Mouse (Mus musculus): Measurements from ENCODE around the gene Col26a1. TPM values are rescaled to one million over a fixed set of nuclear protein-coding genes. Genes with fewer than 3 reads are reported as not detected.

Gene Col26a1
- polyA plus RNA-seq, 1 experiment from 2014 or later, result 145 TPM

- WGBS, result 4% methylated on average over 39 of the region's 39 CpGs
- H3K4me2 ChIP-seq, result peak overlapping the region; percentile 76
- peaks cover 30% of the 10 kb centered on the region for H3K36me3 ChIP-seq
- H3K9me3 ChIP-seq, result no peaks in the 10 kb centered on the region
- H3K4me3 ChIP-seq (replicated peaks), result peak overlapping the region; percentile 92
- peak; percentile 44; the same call in 1 of the 2 replicates for ATAC-seq (ENCODE audit: insufficient number of reproducible peaks, insufficient read depth, low FRiP score, low TSS enrichment, low read depth)
- H3K27ac ChIP-seq, result peak overlapping the region; percentile 90
- H3K4me1 ChIP-seq (replicated peaks), result peaks cover 20% of the 10 kb centered on the region
- H3K9ac ChIP-seq (replicated peaks), result peak overlapping the region; percentile 92
- H3K27me3 ChIP-seq, result no peaks in the 10 kb centered on the region; the same call in 1 of the 2 replicates
Measured at GRCm38 (mm10) chr5:136881380-136882009, 1.5 kb downstream of the Col26a1 start.

- WGBS, result 89% methylated on average over 8 of the region's 8 CpGs
- Histone ChIP-seq H3K27me3 (no peaks in the 10 kb centered on the region; the same call in 1 of the 2 replicates), H3K36me3 (peaks cover 42% of the 10 kb centered on the region), H3K9ac (replicated peaks) (no peak overlapping the region), H3K4me3 (replicated peaks) (no peak overlapping the region), H3K4me1 (replicated peaks) (peaks cover 22% of the 10 kb centered on the region), H3K9me3 (no peaks in the 10 kb centered on the region), H3K27ac (no peak overlapping the region), H3K4me2 (no peak overlapping the region)
- no peak for ATAC-seq (ENCODE audit: insufficient number of reproducible peaks, insufficient read depth, low FRiP score, low TSS enrichment, low read depth)
Measured at GRCm38 (mm10) chr5:136880101-136880500, 2.9 kb downstream of the Col26a1 start.

- H3K4me1 ChIP-seq (replicated peaks), result peaks cover 26% of the 10 kb centered on the region
- H3K9me3 ChIP-seq, result no peaks in the 10 kb centered on the region
- H3K4me3 ChIP-seq (replicated peaks), result no peak overlapping the region
- WGBS, result 31% methylated on average over 10 of the region's 10 CpGs
- no peak for ATAC-seq (ENCODE audit: insufficient number of reproducible peaks, insufficient read depth, low FRiP score, low TSS enrichment, low read depth)
- peak overlapping the region; percentile 54; the same call in 1 of the 2 replicates for H3K27ac ChIP-seq
- no peak overlapping the region for H3K9ac ChIP-seq (replicated peaks)
- H3K36me3 ChIP-seq, result peaks cover 49% of the 10 kb centered on the region
- no peak overlapping the region for H3K4me2 ChIP-seq
- no peaks in the 10 kb centered on the region for H3K27me3 ChIP-seq
Measured at GRCm38 (mm10) chr5:136874271-136874670, 8.7 kb downstream of the Col26a1 start.

- peaks cover 40% of the 10 kb centered on the region for H3K4me1 ChIP-seq (replicated peaks)
- no peaks in the 10 kb centered on the region for H3K27me3 ChIP-seq
- no peak for ATAC-seq (ENCODE audit: insufficient number of reproducible peaks, insufficient read depth, low FRiP score, low TSS enrichment, low read depth)
- no peak overlapping the region for H3K9ac ChIP-seq (replicated peaks)
- 70% methylated on average over 8 of the region's 8 CpGs for WGBS
- H3K27ac ChIP-seq, result no peak overlapping the region
- peaks cover 43% of the 10 kb centered on the region for H3K36me3 ChIP-seq
- no peak overlapping the region for H3K4me2 ChIP-seq
- no peaks in the 10 kb centered on the region for H3K9me3 ChIP-seq
- no peak overlapping the region for H3K4me3 ChIP-seq (replicated peaks)
Measured at GRCm38 (mm10) chr5:136872417-136872816, 10.6 kb downstream of the Col26a1 start.

- Histone ChIP-seq H3K4me1 (replicated peaks) (peaks cover 42% of the 10 kb centered on the region), H3K4me3 (replicated peaks) (0 out of 2 replicates have a peak overlapping the region, but pooled peaks have one; percentile 6), H3K4me2 (peak overlapping the region; percentile 37), H3K9me3 (no peaks in the 10 kb centered on the region), H3K27me3 (no peaks in the 10 kb centered on the region), H3K9ac (replicated peaks) (no peak overlapping the region), H3K27ac (peak overlapping the region; percentile 90), H3K36me3 (peaks cover 22% of the 10 kb centered on the region)
- WGBS, result 34% methylated on average over 10 of the region's 10 CpGs
- peak; percentile 75 for ATAC-seq (ENCODE audit: insufficient number of reproducible peaks, insufficient read depth, low FRiP score, low TSS enrichment, low read depth)
Measured at GRCm38 (mm10) chr5:136869451-136870114, 13.4 kb downstream of the Col26a1 start.

GRCm38 (mm10) chr5:136867706-136868105 is 15.3 kb downstream of the Col26a1 start:
- no peaks in the 10 kb centered on the region for H3K9me3 ChIP-seq
- no peak for ATAC-seq (ENCODE audit: insufficient number of reproducible peaks, insufficient read depth, low FRiP score, low TSS enrichment, low read depth)
- peak overlapping the region; percentile 90 for H3K27ac ChIP-seq
- H3K36me3 ChIP-seq, result peaks cover 17% of the 10 kb centered on the region
- H3K4me3 ChIP-seq (replicated peaks), result no peak overlapping the region
- H3K4me2 ChIP-seq, result no peak overlapping the region
- 28% methylated on average over 5 of the region's 5 CpGs for WGBS
- H3K27me3 ChIP-seq, result no peaks in the 10 kb centered on the region
- H3K4me1 ChIP-seq (replicated peaks), result peaks cover 55% of the 10 kb centered on the region
- H3K9ac ChIP-seq (replicated peaks), result no peak overlapping the region

- Histone ChIP-seq H3K27me3 (no peaks in the 10 kb centered on the region), H3K9ac (replicated peaks) (peak overlapping the region; percentile 37; the same call in 1 of the 2 replicates), H3K36me3 (peaks cover 16% of the 10 kb centered on the region; the same call in 1 of the 2 replicates), H3K9me3 (no peaks in the 10 kb centered on the region; the same call in 1 of the 2 replicates), H3K4me1 (replicated peaks) (peaks cover 61% of the 10 kb centered on the region), H3K27ac (peak overlapping the region; percentile 99), H3K4me3 (replicated peaks) (0 out of 2 replicates have a peak overlapping the region, but pooled peaks have one; percentile 9), H3K4me2 (peak overlapping the region; percentile 48)
- WGBS, result 6% methylated on average over 14 of the region's 14 CpGs
- peak; percentile 74 for ATAC-seq (ENCODE audit: insufficient number of reproducible peaks, insufficient read depth, low FRiP score, low TSS enrichment, low read depth)
Measured at GRCm38 (mm10) chr5:136863961-136864674, 18.9 kb downstream of the Col26a1 start.

GRCm38 (mm10) chr5:136863276-136863675 is 19.7 kb downstream of the Col26a1 start:
- H3K27me3 ChIP-seq, result no peaks in the 10 kb centered on the region
- no peak overlapping the region for H3K9ac ChIP-seq (replicated peaks)
- WGBS, result 30% methylated on average over 9 of the region's 9 CpGs
- H3K9me3 ChIP-seq, result peaks cover 5% of the 10 kb centered on the region; the same call in 1 of the 2 replicates
- peak overlapping the region; percentile 48 for H3K4me2 ChIP-seq
- H3K4me3 ChIP-seq (replicated peaks), result no peak overlapping the region
- peak overlapping the region; percentile 99 for H3K27ac ChIP-seq
- no peak for ATAC-seq (ENCODE audit: insufficient number of reproducible peaks, insufficient read depth, low FRiP score, low TSS enrichment, low read depth)
- peaks cover 19% of the 10 kb centered on the region; the same call in 1 of the 2 replicates for H3K36me3 ChIP-seq
- H3K4me1 ChIP-seq (replicated peaks), result peaks cover 53% of the 10 kb centered on the region

GRCm38 (mm10) chr5:136862806-136863205 is 20.2 kb downstream of the Col26a1 start:
- H3K27me3 ChIP-seq, result no peaks in the 10 kb centered on the region
- H3K9me3 ChIP-seq, result peaks cover 5% of the 10 kb centered on the region; the same call in 1 of the 2 replicates
- H3K4me3 ChIP-seq (replicated peaks), result no peak overlapping the region
- ATAC-seq (ENCODE audit: insufficient number of reproducible peaks, insufficient read depth, low FRiP score, low TSS enrichment, low read depth), result no peak
- H3K4me2 ChIP-seq, result 0 out of 2 replicates have a peak overlapping the region, but pooled peaks have one; percentile 48
- H3K9ac ChIP-seq (replicated peaks), result no peak overlapping the region
- H3K4me1 ChIP-seq (replicated peaks), result peaks cover 49% of the 10 kb centered on the region
- peak overlapping the region; percentile 99 for H3K27ac ChIP-seq
- WGBS, result 38% methylated on average over 4 of the region's 4 CpGs
- H3K36me3 ChIP-seq, result peaks cover 22% of the 10 kb centered on the region; the same call in 1 of the 2 replicates

GRCm38 (mm10) chr5:136861191-136861940 is 21.6 kb downstream of the Col26a1 start:
- peaks cover 45% of the 10 kb centered on the region for H3K4me1 ChIP-seq (replicated peaks)
- H3K27me3 ChIP-seq, result no peaks in the 10 kb centered on the region
- WGBS, result under 1% methylated on average over 20 of the region's 20 CpGs

More at GRCm38 (mm10) chr5:136861191-136861940, 21.6 kb downstream of the Col26a1 start:
- Histone ChIP-seq H3K9me3 (peaks cover 5% of the 10 kb centered on the region; the same call in 1 of the 2 replicates), H3K4me3 (replicated peaks) (peak overlapping the region; percentile 21), H3K9ac (replicated peaks) (peak overlapping the region; percentile 48), H3K36me3 (peaks cover 31% of the 10 kb centered on the region; the same call in 1 of the 2 replicates), H3K27ac (peak overlapping the region; percentile 99), H3K4me2 (peak overlapping the region; percentile 52)
- peak; percentile 73 for ATAC-seq (ENCODE audit: insufficient number of reproducible peaks, insufficient read depth, low FRiP score, low TSS enrichment, low read depth)

Data from limb, embryonic 12.5 days (tissue).